Mouse (Mus musculus) G1E (cell line): Measurements from ENCODE around the gene Zfp36l2.

Experiments
- CTCF ChIP-seq: IDR thresholded peaks from 2 replicates; pipeline ENCODE4 v1.5.1; 2012; ENCODE audit warnings: low read depth, low read length, inconsistent platforms, mixed read lengths
- GATA1 ChIP-seq: IDR thresholded peaks from 2 replicates; pipeline ENCODE4 v1.6.1; 2012; ENCODE audit warnings: borderline replicate concordance, low read length, inconsistent platforms, mixed read lengths
- GATA2 ChIP-seq: IDR thresholded peaks from 2 replicates; pipeline ENCODE4 v1.6.1; 2012; ENCODE audit warnings: low read depth, low read length, inconsistent platforms, borderline replicate concordance
- TAL1 ChIP-seq: conservative IDR thresholded peaks from 2 replicates; pipeline ENCODE4 v1.6.1; 2012; ENCODE audit warnings: low read depth, low read length, inconsistent platforms, mixed read lengths

DNA sequence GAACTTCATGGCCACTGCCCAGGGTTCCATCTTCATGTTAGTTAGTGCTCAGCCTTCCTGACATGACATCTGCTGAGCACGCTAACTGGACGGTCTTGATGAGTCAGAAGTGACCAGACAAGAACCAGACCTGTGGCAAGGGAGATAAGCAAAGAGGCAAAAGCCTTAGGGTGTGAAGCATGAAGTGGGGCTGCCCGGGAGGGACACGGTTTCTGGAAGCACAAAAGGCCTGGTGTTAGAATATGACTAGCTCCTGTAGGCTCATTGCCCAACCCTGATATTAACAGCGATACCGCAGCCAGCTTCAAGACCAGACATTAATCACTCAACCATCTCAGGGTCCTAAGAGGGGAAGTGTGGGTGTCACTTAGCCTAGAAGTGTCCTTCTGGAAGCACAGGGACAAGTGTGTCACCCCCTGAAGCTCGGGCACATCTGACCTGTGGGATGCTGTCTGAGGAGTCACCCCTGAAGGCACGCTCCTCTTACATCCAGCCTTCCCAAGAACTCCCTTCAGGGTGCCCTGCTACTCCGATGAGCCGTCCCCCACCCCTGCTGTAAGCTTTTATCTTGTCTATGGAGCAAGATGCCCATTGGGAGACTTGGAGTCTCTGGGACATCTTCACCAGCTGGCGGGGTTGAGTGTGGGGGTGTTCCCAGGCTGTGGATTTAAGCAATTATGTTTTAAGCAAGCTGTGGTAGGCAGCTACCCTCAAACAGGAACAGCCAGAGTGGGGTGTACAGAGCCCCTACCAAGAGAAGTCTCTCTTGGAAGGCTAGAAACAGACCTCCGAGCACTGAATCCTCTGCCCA, 34.6 kb downstream of the Zfp36l2 start:
- peak; percentile 55 for TF ChIP-seq TAL1
- TF ChIP-seq CTCF, result no peak
- no peak for TF ChIP-seq GATA2
- no peak for TF ChIP-seq GATA1
